Mouse (Mus musculus): Measurements from ENCODE around the gene Egr4. TPM values are rescaled to one million over a fixed set of nuclear protein-coding genes. Genes with fewer than 3 reads are reported as not detected.

Gene Egr4
- polyA plus RNA-seq, 1 experiment: not detected

DNA sequence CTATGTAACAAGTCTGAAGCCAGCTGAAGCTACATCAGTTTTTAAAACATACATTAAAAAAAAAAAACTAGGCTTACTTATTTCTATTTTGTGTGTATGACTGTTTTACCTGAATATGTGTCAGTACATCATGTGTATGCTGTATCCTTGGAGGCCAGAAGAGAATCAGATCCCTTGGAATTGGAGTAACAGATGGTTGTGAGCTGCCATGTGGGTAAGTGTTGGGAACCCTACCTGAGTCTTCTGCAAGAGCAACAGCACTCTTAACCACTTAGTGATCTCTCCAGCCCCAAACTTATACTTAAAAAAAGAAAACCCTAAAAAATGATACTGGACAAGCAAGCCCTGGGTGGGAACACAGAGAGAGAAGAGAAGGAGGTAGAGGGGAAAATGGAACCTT is 16.4 kb downstream of the Egr4 start:
- no peak for DNase-seq (ENCODE audit: low spot score)

DNA sequence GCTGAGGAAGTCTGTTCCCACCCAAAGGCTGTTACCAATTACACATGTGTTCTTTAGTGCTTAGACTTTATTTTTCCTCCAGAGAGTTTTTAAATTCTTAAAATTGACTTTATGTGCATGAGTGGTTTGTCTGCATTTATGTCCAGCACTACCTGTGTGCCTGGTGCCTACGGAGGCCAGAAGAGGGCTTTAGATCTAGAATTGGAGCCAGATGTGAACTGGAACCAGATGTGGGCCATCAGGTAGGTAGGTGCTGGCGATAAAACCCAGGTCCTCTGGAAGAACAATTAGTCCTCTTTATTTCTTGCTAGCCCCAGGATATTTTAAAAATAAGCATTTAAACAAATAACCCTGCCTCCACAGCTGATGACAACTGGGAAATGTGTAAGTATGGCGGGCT is 21.8 kb downstream of the Egr4 start:
- DNase-seq (ENCODE audit: low spot score): no peak

DNA sequence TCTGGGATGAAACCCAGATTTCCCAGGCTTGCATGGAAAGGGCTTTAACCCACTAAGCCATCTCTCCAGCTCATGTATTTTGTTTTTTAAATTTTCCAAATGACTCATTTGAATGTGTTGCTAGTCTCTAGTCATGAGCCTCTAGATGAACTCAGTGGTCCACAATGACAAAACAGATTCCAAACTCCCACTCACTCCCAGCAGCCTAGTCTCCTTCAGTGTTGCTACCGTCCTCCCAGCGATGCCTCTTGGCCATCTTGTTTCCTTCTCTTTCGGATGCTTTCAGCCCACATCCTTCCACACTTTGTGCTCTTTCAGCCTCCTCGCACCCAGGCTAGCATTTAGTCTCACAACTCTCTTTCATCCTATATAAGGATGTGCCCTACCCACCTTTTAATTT is 23.1 kb downstream of the Egr4 start:
- no peak for DNase-seq (ENCODE audit: low spot score)

DNA sequence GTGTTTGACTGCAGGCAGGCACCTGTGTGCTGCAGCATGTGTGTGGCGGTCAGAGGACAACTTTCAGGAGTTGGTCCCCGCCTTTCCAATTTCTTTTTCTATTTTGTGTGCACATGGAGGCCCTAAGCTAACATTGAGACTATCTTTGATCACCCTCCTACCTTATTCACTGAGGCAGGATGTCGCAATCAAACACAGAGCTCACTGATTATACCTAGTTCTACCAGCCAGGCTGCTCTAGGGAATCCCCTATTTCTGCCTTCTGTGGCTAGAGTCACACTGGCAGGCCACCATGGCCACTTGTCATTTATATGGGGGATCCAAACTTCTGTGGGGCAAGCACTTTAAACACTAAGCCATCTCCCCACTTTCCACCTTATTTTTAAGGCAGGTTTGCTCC is 23.7 kb downstream of the Egr4 start:
- no peak for DNase-seq (ENCODE audit: low spot score)

DNA sequence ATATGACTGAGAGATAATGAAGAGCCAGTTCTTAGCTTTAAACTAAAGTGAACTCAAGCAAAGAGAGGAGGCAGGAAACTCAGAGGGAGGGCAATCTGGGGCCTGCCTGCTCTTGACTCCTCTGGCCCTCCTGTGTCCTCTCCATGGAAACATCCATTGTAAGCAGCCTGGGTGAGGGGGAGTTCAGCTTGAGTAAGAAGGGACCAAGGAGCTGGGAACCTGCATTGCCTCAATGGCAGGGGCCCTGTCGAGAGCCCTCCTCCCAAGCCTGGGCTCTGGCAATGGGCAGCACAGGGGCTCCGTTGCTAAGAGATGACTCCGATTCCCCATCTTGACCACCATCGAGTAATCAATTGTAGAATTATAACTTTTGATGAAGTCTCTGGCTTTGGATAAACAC is 24.9 kb downstream of the Egr4 start:
- no peak for DNase-seq (ENCODE audit: low spot score)

DNA sequence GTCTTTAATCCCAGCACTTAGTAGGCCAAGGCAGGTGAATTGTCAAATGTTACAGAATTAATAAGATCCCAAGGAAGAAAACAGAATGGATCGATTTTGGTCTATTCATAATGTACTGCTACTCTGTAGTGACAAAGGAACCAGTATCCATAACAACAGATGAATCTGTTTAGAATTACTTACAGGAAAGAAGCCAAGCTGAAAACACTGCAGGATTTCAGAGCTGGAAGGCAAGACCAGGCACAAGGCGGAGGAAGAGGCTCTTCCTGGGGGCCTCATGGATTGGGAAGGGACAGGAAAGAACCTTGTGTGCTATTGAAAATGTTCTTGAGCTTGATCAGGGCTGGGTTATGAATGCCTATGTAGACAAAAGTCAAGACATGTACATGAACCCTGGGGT is 27.7 kb downstream of the Egr4 start:
- no peak for DNase-seq (ENCODE audit: low spot score)

DNA sequence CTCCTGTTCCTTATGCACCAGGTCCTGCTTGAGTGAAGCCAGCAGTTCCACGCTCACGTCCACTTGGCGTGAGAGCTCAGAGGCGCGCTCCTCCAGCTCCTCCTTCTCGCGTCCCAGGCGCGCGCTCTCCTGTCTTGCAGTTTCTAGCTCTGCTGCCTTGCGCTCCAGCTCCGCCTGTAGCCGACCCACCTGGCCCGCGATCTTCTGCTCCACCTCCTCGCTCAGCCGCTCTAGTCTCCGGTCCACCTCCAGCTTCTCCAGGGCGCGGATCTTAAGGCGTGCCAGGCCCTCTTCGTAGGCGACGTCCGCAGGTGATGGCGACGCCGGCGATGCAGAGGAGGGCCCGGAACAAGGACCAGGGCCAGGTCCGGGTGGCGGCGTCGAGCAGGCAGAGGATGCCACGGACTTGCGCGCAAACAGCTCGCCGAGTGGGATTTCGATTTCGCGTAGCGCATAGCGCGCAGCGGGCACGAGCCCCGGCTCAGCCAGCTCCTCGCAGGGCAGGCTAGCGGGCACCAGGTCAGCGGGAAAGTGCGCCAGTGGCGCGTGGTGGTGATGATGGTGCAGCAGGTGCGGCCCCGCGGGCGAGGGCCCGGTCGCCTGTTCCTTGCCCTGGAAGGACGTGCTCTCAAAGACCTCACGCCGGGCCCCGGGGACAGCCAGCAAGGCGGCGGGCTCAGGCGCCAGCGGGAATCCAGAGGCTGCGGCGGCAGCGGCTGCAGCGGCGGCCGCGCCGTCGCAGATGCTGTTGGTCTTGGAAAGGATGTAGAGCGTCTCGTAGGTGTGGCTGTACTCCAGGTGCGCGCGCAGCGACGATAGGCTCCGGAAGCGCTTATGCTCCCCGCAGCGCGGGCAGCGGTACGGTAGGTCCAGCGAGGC is 29.3 kb downstream of the Egr4 start:
- DNase-seq (ENCODE audit: low spot score): no peak

DNA sequence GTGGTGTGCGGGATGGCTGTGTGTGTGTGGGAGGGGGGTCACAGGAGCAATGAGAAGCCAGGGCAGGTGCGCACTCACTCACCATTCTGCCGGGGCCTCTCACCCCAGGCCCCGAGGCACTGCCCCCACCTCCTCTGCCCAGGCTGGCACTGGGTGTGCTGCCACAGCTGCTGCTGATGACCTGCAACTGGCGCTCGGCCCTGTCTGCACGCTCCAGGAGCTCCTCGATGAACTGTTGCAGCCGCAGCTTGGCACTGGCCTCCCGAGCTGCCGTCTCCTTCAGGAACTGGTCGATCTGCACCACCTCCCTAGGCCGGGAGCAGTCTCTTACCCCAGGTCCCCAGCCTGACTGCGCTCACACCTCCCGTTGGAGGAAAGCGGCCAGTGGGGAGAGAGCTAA is 32.7 kb downstream of the Egr4 start:
- no peak for DNase-seq (ENCODE audit: low spot score)

DNA sequence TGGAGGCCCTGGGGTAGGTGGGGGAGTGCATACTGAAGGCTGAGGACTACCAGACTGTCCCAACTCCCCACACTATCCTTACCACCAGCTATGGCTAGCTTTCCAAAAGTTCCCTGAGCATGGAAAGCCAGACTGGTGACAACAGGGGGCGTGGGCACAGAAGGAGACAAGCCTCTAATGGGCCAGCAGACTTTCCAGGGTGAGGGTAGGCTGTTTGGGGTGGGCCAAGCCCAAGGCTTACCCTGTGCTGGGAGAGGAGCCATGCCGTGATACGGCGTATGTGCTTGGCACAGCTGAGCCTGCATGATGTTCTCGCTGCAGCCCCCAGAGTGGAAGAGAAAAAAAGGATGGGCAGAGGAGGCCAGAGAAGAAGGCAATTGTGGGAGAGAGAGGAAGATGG is 33.4 kb downstream of the Egr4 start:
- no peak for DNase-seq (ENCODE audit: low spot score)

DNA sequence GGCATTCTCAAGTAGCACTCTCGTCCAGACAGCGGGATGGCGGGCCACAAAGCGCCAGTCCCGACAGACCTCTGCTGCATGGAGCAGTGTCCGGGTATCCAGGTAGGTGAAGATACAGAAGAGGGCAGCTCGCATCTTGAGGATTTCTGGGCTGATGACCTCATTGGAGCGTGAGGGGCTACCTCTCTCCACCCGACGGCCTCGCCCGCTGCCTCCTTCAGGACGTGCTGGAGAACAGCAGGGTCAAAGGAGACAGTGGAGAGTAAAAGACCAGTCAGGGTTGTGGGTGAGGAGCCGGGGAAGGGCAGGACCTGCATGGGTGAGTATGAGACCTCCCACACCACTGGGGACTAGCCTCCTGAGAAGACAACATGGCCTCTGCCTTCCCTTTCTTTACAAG is 35.0 kb downstream of the Egr4 start:
- no peak for DNase-seq (ENCODE audit: low spot score)

DNA sequence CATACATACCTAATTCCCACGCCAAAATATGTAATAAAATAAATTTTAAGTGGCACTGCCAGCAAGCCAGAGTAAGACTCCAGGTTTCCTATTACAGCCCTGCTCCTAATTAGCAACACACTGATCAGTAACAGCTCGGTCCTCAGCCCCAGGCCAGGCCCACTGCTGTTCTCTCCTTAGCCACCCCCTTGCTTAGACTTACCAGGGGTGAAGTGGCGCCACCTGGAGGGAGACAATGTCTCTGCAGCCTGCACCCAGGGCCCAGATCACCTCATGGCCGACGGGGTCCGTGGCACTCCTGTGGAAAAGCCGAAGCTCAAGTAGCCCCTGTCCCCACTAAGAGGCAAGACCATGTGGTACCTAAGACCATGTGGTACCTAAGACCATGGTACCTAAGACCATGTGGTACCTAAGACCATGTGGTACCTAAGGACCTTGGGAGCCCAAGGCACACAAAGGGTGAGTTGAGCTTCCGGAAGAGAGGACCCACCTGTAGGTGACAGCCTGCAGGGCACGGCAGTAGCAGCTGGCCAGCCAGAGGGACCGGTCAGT is 35.9 kb downstream of the Egr4 start:
- DNase-seq (ENCODE audit: low spot score): no peak

DNA sequence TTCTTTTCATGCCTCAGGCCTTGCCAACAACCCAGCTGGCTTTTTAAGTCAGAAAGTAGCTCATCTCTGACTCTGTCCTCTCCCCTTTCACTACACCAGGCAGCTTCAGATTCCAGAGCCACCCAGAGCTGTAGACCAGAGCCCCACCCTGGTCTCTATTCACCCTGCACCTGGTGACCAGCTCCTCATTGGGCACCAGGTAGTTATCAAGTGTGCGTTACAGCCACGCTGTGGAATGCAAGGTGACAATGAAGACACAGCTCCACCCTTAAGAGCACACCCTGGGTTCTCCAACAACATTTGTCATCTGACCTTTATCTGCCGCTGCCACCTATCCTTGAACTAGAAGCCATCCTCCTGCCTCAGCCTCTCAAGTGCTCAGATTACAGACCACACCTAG is 37.8 kb downstream of the Egr4 start:
- no peak for DNase-seq (ENCODE audit: low spot score)

DNA sequence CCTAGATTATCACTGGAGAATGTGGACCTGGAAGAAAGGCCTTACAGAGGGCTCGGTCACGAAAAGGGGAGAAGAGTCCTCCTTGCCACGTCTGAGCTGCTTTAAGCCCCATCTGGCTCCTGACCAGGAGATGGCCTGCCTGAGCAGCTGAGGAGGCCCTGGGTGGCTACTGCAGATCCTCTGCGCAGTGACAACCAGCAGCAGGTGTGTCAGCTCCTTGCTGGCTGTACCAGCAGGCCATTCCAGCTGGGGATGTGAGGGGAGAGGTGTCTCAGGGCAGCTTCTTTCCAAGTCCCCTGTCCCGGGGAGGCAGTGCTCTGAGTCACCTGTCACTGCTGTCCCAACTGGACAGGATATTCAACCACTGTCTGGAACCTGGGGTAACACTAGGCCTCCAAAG is 40.8 kb downstream of the Egr4 start:
- DNase-seq (ENCODE audit: low spot score): no peak

DNA sequence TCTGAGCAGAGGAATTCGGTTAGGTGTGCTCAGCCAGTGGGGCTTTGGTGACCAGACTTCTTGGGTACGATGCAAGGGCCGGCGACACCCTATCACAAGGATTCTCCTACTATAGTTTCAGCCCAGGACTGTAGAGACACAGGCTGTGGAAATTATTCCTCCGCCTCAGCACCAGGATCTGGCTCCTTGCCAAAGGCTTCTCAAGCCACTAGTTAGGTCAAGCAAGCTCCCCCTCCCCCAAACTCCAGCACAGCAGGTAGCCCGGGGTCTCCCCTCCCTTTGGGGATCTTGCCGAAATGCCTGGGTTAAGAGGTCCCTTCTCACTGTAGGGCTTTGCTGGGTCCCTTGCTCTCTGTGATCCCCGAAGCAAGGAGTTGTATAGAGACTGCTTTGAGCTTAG is 41.4 kb downstream of the Egr4 start:
- no peak for DNase-seq (ENCODE audit: low spot score)

DNA sequence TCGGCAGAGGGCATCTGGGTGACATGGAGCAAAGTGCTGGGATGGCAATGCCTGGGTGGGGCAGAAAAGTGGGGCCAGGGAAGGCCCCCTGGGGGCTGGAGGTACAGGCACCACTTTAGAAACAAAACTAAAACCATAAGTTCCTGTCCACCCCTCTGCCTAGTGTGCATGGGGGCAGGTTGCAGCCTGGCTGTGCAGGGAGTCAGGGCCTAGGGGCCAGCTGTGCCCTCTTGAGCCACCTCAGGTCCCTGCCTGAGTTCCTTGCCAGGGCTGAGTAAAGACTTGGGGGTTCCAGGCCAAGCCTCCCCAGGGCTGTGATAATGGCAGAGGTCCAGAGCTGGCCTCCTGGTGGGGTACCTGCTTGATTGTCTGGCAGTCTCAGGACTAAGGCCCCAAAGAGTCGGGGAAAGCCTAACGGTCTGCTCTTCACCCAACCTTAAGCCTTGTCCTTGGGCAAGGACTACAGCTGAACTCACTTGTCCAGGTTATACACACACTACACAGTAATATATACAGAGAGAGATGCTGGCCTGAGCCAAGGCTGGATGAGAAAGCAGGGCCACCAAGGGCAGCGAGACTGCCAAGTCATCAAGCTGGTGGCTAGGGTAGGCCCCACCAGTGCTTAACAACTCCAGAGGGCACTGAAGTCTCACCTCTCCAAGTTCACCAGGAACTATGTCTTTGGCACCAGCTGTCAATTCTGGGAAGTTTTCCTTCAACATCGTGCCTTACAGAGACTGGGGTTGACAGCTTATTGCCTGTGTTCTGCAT is 43.5 kb downstream of the Egr4 start:
- no peak for DNase-seq (ENCODE audit: low spot score)

DNA sequence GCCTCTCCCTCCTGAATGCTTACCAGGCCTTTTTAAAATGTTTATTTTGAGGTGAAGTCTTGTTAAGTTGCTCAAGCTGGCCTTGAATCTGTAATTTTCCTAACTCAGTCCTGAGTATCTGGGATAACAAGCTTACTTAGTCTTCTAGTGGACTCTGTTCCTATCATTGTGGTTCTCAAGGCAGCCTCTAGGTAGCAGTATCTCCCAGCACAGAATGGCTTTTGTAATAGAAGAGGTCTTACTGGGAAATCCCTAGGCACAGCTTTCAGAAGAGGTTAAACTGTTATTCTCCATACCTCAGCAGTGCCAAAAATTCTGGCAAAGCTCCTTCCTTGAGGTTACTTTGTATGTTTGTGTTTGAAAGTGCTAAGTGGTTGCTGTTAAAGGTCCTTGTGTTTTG is 48.0 kb downstream of the Egr4 start:
- DNase-seq (ENCODE audit: low spot score): no peak

Other genes with a start within 250 kb of the Egr4 start
- gene Sfxn5, start 180.2 kb downstream of the Egr4 start, polyA plus RNA-seq (2012; rRNA removed): 3.9 and 4.2 TPM in 2 replicates
- gene Rab11fip5, start 139.0 kb downstream of the Egr4 start, polyA plus RNA-seq (2012; rRNA removed): 56.5 and 58.1 TPM in 2 replicates
- gene Noto, start 89.7 kb downstream of the Egr4 start, polyA plus RNA-seq (2012; rRNA removed): not detected in 2 replicates
- gene Smyd5, start 81.6 kb downstream of the Egr4 start, polyA plus RNA-seq (2012; rRNA removed): 20.6 and 28.0 TPM in 2 replicates
- gene Cct7, start 62.1 kb downstream of the Egr4 start, polyA plus RNA-seq (2012; rRNA removed): 154 and 155 TPM in 2 replicates
- 14.1 and 17.2 TPM in 2 replicates for gene Pradc1, start 61.6 kb downstream of the Egr4 start, polyA plus RNA-seq (2012; rRNA removed)
- gene Fbxo41, start 10.6 kb downstream of the Egr4 start, polyA plus RNA-seq (2012; rRNA removed): 2.2 TPM in 2 replicates
- gene Alms1, start 73.9 kb upstream of the Egr4 start, polyA plus RNA-seq (2012; rRNA removed): 2.5 and 3.3 TPM in 2 replicates
- 2.1 and 3.8 TPM in 2 replicates for gene Nat8f7, start 199.6 kb upstream of the Egr4 start, polyA plus RNA-seq (2012; rRNA removed)